Mouse (Mus musculus) liver, adult 2 months (tissue): ENCODE data around the gene Prkcz. TPM values are rescaled to one million over a fixed set of nuclear protein-coding genes. Genes with fewer than 3 reads are reported as not detected.

Experiments used
- DNase-seq: peaks from one replicate; pipeline ENCODE4 v3.0.0-alpha.2; 2011; ENCODE audit warnings: low read depth, low spot score; ENCODE audit errors: extremely low read depth
- H3K27ac ChIP-seq: fragments of 200-500 bp; replicated peaks from 2 replicates; pipeline ENCODE4 v1.5.1; 2012; ENCODE audit warnings: low read depth, mild to moderate bottlenecking, control low read depth, inconsistent platforms, low read length; ENCODE audit not compliant: insufficient read depth
- H3K27me3 ChIP-seq: fragments of 200-500 bp; 2 replicates; pipeline ENCODE4 v1.6.1; 2012; ENCODE audit warnings: mild to moderate bottlenecking, moderate library complexity, low read length, inconsistent platforms; ENCODE audit not compliant: control insufficient read depth, insufficient read depth
- H3K36me3 ChIP-seq: fragments of 200-500 bp; 2 replicates; pipeline ENCODE4 v1.6.1; 2012; ENCODE audit warnings: low read length, inconsistent platforms; ENCODE audit not compliant: control insufficient read depth, insufficient read depth
- H3K4me1 ChIP-seq: fragments of 200-500 bp; 2 replicates; pipeline ENCODE4 v1.6.1; 2011; ENCODE audit warnings: low read length; ENCODE audit not compliant: control insufficient read depth, insufficient read depth
- H3K4me3 ChIP-seq: fragments of 200-500 bp; 2 replicates; pipeline ENCODE4 v1.5.1; 2011; ENCODE audit warnings: low read depth, mild to moderate bottlenecking, control low read depth, low read length, moderate library complexity; ENCODE audit not compliant: insufficient read depth
- H3K79me2 ChIP-seq: fragments of 200-500 bp; 2 replicates; pipeline ENCODE4 v1.6.1; 2012; ENCODE audit warnings: inconsistent platforms, mild to moderate bottlenecking, low read length, moderate library complexity; ENCODE audit not compliant: control insufficient read depth, insufficient read depth
- H3K9ac ChIP-seq: fragments of 200-500 bp; 2 replicates; pipeline ENCODE4 v1.6.1; 2012; ENCODE audit warnings: low read depth, mild to moderate bottlenecking, control low read depth, inconsistent platforms, low read length
- CTCF ChIP-seq: fragments of 200-500 bp; IDR thresholded peaks from 2 replicates; pipeline ENCODE4 v1.5.1; 2011; ENCODE audit warnings: low read depth, low read length, control low read depth
- POLR2A ChIP-seq: fragments of 200-500 bp; IDR thresholded peaks from 2 replicates; pipeline ENCODE4 v1.6.1; 2011; ENCODE audit warnings: low read length, control low read depth; ENCODE audit not compliant: insufficient read depth; ENCODE audit errors: extremely low read depth
- WGBS: fragments of 180-500 bp; shearing (Covaris S2); methylation state at CpG from one replicate; pipeline ENCODE4 v1.1.7; 2018; 5-methylcytosine and 5-hydroxymethylcytosine counted together
- polyA plus RNA-seq: library from polyadenylated mRNA; depleted of rRNA; stranded (reverse); fragments of >200 nt; gene quantifications from 2 replicates; pipeline ENCODE4 v1.2.3, GENCODE M21; 2012
- total RNA-seq: library from RNA; depleted of rRNA; stranded (reverse); fragments of >200 nt; gene quantifications from 2 replicates; pipeline ENCODE4 v1.2.3, GENCODE M21; 2014

Gene Prkcz
- total and polyA plus RNA-seq, 2 experiments, result 11.4 to 18.3 TPM

- H3K4me3 ChIP-seq, result no peak overlapping the region
- peak; percentile 10 for DNase-seq
- no peaks in the 10 kb centered on the region; the same call in 1 of the 2 replicates for H3K79me2 ChIP-seq
- peaks cover 21% of the 10 kb centered on the region for H3K4me1 ChIP-seq
- no peak overlapping the region for H3K9ac ChIP-seq
- WGBS, result 57% methylated on average over 8 of the region's 8 CpGs
- no peaks in the 10 kb centered on the region for H3K36me3 ChIP-seq
- TF ChIP-seq CTCF (no peak), POLR2A (no peak)
- H3K27me3 ChIP-seq, result no peaks in the 10 kb centered on the region
- H3K27ac ChIP-seq, result 0 out of 2 replicates have a peak overlapping the region, but pooled peaks have one; percentile 12
These were observed 36.6 kb downstream of the Prkcz start for GRCm38 (mm10) chr4:155324511-155324910.

DNA sequence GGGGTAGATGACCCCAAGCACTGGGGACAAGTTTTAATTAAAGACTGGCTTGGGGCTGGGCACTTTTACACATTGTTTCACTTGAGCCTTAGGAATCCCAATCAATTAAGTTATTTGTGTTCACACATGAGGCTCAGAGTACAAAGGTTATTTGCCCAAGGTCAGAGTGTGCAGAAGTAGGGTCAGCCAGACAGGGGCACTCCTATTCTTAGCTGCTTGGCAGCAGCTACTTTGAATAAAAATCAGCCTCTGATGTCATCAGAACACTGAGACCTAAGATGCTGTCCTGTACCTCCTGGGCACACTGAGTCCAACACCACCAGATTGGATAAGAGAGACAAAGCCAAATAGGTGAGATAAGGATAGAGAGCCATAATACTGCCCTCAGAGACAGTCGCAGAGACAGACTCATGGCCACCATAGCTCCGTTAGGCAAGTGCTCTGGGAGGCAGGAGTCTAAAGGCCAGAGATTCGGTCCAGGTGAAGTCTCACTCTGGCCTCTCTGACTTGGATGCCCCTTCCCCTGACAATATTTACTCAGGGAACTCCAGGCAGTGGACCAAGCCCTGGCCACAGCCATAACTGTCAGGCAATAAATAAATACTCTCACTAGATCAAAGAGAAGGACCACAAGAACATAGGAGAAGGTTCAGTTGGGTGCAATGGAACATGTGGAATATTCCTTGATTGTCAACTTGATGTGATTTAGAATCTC is 37.9 kb downstream of the Prkcz start:
- Histone ChIP-seq H3K36me3 (no peaks in the 10 kb centered on the region), H3K27ac (peak overlapping the region; percentile 85), H3K4me3 (no peak overlapping the region), H3K9ac (no peak overlapping the region), H3K4me1 (peaks cover 23% of the 10 kb centered on the region), H3K79me2 (no peaks in the 10 kb centered on the region; the same call in 1 of the 2 replicates), H3K27me3 (no peaks in the 10 kb centered on the region)
- peak; percentile 94 for DNase-seq
- TF ChIP-seq CTCF (no peak), POLR2A (no peak)
- WGBS, result 12% methylated on average over 3 of the region's 3 CpGs

DNA sequence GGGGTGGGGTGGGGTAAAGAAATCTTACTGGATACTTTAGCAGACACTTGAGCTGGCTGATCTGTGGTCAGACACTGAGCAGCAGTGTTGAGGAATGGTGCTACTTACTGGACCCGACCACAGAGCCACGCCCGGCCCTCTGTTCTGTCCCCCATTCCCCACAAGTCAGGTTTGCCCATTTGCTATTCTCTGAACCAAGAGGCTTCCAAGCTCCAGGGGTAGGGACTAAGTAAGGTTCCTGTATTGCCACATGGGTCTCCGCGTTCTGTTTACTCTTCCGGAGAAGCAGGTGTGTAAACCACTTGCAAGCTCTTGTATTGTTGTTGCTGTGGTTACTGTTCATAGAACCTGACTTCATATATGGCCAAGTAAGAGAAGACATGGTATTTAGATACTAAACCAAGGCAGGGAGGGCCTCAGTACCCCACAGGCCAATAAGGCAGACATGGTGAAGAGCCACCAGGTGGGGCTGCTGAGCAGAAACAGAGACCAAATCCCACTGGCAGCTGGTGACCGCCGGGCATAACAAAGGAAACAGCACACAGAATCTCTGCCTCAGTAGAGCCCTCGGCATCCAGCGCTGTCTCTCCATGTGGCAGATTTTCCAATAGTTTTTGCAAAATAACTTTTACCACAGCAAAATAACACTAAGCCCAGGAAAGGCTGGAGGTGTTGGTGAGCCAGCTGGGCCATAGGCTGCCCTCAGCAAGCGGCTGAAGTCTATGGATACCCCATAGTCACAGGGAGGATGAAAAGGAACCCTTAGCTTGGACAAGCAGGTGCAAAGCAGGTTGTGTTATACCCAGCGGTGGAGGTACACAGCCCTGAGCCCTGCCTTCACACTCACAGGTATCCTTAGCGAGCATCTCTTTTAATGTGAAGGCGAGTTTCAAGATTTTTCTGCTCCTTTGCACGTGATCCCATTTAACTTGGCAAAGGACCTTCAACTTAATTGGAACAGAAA is 40.6 kb downstream of the Prkcz start:
- peak; percentile 37 for DNase-seq
- Histone ChIP-seq H3K9ac (no peak overlapping the region), H3K27ac (no peak overlapping the region), H3K4me1 (peaks cover 42% of the 10 kb centered on the region), H3K4me3 (no peak overlapping the region), H3K79me2 (peaks cover 1% of the 10 kb centered on the region; the same call in 1 of the 2 replicates), H3K27me3 (no peaks in the 10 kb centered on the region), H3K36me3 (no peaks in the 10 kb centered on the region)
- TF ChIP-seq POLR2A (no peak), CTCF (peak; percentile 87)
- WGBS, result 56% methylated on average over 15 of the region's 15 CpGs

DNA sequence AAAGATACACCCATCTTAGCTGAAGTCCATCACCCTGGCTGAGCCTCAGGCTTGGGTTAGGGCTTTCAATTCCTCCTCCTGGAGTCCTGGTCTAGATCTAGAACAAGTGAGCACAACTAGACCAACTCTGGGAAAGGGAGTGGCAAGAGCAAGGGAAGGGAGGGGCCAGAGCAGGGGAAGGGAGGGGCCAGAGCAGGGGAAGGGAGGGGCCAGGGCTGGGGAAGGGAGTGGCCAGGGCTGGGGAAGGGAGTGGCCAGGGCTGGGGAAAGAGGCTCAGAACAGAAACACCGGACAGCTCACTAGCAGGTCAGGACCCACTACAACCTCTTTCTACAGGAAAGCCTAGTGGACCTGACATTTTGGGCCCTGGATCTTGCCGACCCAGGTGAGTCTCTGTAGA is 42.9 kb downstream of the Prkcz start:
- DNase-seq, result peak; percentile 48
- H3K4me1 ChIP-seq, result peaks cover 31% of the 10 kb centered on the region
- 38% methylated on average over 2 of the region's 2 CpGs for WGBS
- no peaks in the 10 kb centered on the region for H3K36me3 ChIP-seq
- no peak overlapping the region for H3K4me3 ChIP-seq
- no peak overlapping the region for H3K9ac ChIP-seq
- peaks cover 5% of the 10 kb centered on the region; the same call in 1 of the 2 replicates for H3K79me2 ChIP-seq
- no peaks in the 10 kb centered on the region for H3K27me3 ChIP-seq
- TF ChIP-seq CTCF (no peak), POLR2A (no peak)
- no peak overlapping the region for H3K27ac ChIP-seq

GRCm38 (mm10) chr4:155315031-155315430 is 46.1 kb downstream of the Prkcz start:
- WGBS, result 95% methylated on average over 3 of the region's 3 CpGs
- H3K9ac ChIP-seq, result no peak overlapping the region

More at GRCm38 (mm10) chr4:155315031-155315430, 46.1 kb downstream of the Prkcz start:
- H3K27ac ChIP-seq, result no peak overlapping the region
- H3K27me3 ChIP-seq, result no peaks in the 10 kb centered on the region
- TF ChIP-seq CTCF (no peak), POLR2A (no peak)
- H3K4me3 ChIP-seq, result no peak overlapping the region
- H3K79me2 ChIP-seq, result peaks cover 5% of the 10 kb centered on the region; the same call in 1 of the 2 replicates
- peaks cover 22% of the 10 kb centered on the region for H3K4me1 ChIP-seq
- no peaks in the 10 kb centered on the region for H3K36me3 ChIP-seq
- DNase-seq, result no peak
